Mouse (Mus musculus): ENCODE results near the gene Msh5. TPM values are rescaled to one million over a fixed set of nuclear protein-coding genes. Genes with fewer than 3 reads are reported as not detected.

The Msh5 gene
- polyA plus RNA-seq, 1 experiment: 2.2 TPM

DNA sequence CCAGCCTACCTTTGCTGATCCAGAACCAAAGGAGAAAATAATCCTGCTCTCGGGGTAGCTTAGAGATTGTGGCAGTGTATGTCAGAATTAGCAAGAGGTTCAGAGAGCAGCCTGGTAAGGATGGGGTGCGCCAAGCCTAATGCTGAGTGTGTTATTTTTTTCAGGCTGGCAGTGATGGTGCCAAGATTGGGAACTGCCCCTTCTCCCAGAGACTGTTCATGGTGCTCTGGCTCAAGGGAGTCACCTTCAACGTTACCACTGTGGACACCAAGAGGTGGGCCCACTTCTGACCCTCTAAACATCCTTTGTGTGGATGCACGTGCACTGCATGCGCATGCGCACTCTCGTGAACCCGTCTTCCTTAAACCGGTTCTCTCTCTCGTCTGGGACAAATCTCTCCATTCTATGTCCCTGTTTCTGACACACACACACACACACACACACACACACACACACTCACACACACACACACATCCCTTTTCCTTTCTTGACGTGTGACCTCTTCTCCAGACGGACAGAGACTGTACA, 5.8 kb upstream of the Msh5 start:
- TF ChIP-seq POLR2A (IDR thresholded peaks at IDR 0.05; ENCODE audit: low read depth, low read length) (no peak), CTCF (IDR thresholded peaks at IDR 0.05; ENCODE audit: extremely low read depth, insufficient read length, insufficient replicate concordance, low read depth, low read length) (no peak)
- peaks cover 20% of the 10 kb centered on the region for H3K4me1 ChIP-seq (ENCODE audit: control insufficient read depth, insufficient read depth, insufficient read length, low read length)
- peak overlapping the region; percentile 76 for H3K4me3 ChIP-seq (ENCODE audit: low read depth, low read length)
- H3K36me3 ChIP-seq (ENCODE audit: control insufficient read depth, insufficient read depth, low read length): peaks cover 45% of the 10 kb centered on the region
- peak overlapping the region; percentile 12 for H3K27ac ChIP-seq (ENCODE audit: insufficient read depth, low read depth, low read length)
- WGBS: 83% methylated on average over 12 of the region's 12 CpGs
- no peaks in the 10 kb centered on the region for H3K27me3 ChIP-seq (ENCODE audit: control insufficient read depth, insufficient read depth, low read length)

DNA sequence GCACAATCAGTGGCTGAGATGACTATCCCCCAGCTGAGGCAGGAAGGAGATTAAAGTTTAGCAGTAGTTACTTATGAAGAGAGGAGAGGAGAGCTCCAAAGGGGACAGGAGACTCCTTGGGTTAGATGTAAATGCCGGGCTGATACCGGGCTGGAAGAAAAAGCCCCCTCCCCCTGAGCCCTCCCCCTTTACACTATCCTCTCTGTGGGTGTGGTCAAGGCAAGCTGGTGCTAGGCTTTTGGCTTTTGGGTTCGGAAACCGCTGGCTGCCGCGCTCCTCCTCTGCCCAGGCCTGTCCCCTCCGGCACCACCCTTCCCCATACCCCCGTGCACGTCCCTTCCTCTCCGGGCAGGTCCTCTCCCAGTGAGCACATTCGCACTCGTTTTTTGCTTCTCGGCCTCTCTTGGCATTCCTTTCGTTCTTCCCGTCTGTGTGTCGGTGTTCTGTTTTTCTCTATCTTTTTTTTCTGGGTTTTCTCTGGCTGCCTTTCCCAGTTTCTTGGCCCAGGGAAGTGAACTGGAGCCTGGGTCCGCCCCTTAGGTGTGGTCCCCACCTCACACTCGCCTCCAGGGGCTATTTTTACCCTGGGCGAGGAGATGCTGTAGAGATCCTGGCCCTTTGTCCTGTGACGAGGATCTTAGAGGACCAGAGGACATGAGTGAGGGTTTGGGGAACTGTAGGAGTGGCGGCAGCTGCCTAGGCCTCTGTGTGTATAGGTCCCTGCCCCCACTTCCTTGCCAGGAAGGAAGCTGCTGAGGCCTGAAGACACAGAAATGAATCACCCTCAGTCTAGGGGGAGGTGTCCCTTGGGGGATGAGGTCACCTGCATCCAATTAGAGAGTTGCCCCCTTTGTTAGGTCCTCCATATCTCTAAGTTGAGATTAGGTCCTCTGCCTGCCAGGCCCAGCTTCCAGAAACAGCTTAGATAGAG, 4.9 kb upstream of the Msh5 start:
- Histone ChIP-seq H3K27me3 (ENCODE audit: control insufficient read depth, insufficient read depth, low read length) (no peaks in the 10 kb centered on the region), H3K4me3 (ENCODE audit: low read depth, low read length) (peak overlapping the region; percentile 76), H3K4me1 (ENCODE audit: control insufficient read depth, insufficient read depth, insufficient read length, low read length) (peaks cover 22% of the 10 kb centered on the region), H3K27ac (ENCODE audit: insufficient read depth, low read depth, low read length) (peak overlapping the region; percentile 83), H3K36me3 (ENCODE audit: control insufficient read depth, insufficient read depth, low read length) (peaks cover 39% of the 10 kb centered on the region)
- peak; percentile 59; the same call in 1 of the 2 replicates for TF ChIP-seq POLR2A (IDR thresholded peaks at IDR 0.05; ENCODE audit: low read depth, low read length)
- TF ChIP-seq CTCF (IDR thresholded peaks at IDR 0.05; ENCODE audit: extremely low read depth, insufficient read length, insufficient replicate concordance, low read depth, low read length): no peak
- 1% methylated on average over 21 of the region's 21 CpGs for WGBS

DNA sequence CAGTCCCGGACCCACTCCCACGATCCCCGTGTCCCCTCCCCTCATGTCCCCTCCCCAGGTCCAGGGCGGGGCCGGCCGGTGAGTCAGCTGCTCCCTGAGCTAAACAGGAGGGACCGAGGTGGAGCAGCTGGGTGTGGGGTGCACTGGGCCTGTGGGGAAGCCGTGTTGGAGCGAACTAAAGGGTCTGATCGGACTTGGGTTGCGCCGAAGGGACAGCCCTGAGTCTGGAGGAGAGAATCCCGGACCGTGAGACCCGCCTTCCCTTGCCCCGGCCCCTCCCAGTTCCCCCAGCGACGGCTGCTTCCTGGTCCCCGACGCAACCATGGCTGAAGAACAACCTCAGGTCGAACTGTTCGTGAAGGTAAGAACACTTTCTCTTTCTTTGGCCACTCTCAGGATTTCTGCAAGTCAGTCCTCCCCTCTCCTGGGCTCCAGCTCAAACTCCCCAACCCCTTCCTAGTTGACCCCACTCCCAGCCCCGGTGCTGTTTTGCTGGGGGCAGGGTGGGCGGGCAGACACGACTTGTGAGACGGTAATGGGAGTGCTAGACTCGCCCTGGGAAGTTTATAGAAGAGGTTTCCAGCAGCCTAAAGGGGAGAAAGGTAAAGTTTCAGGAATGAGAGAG, 3.7 kb upstream of the Msh5 start:
- Histone ChIP-seq H3K27ac (ENCODE audit: insufficient read depth, low read depth, low read length) (peak overlapping the region; percentile 83), H3K27me3 (ENCODE audit: control insufficient read depth, insufficient read depth, low read length) (no peaks in the 10 kb centered on the region), H3K36me3 (ENCODE audit: control insufficient read depth, insufficient read depth, low read length) (peaks cover 27% of the 10 kb centered on the region), H3K4me3 (ENCODE audit: low read depth, low read length) (peak overlapping the region; percentile 76), H3K4me1 (ENCODE audit: control insufficient read depth, insufficient read depth, insufficient read length, low read length) (peaks cover 28% of the 10 kb centered on the region)
- WGBS: 2% methylated on average over 27 of the region's 27 CpGs
- TF ChIP-seq CTCF (IDR thresholded peaks at IDR 0.05; ENCODE audit: extremely low read depth, insufficient read length, insufficient replicate concordance, low read depth, low read length) (no peak), POLR2A (IDR thresholded peaks at IDR 0.05; ENCODE audit: low read depth, low read length) (peak; percentile 73; the same call in 1 of the 2 replicates)

DNA sequence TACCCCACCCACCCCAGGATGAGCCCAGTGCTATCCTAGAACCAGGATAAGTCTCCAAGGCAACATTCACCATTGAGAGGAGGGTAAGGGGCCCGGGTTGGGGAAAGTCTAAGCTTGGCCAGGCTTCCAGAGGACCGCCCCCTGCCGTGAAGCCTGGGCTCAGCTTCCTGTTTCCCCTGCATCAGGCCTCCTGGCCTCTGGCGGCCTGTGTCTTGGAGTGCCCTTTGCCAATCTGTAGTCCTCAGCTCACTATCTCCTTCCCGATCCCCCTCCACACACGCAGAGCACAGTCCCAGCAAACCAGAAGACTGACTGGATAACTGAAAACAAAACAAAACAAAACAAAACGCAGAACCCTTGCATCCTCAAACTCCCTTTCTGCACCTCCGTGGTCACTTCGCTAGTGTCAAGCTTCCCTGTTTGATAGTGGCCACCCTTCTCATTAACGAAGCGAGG, 3.0 kb upstream of the Msh5 start, which contains the start of gene Clic1:
Gene Clic1, plus strand, starts transcription at position 406 of the 456 bp plus-strand sequence.
- Histone ChIP-seq H3K27ac (ENCODE audit: insufficient read depth, low read depth, low read length) (peak within 1 kb of the TSS; percentile 83), H3K27me3 (ENCODE audit: control insufficient read depth, insufficient read depth, low read length) (no peaks in the 10 kb centered on the region), H3K4me3 (ENCODE audit: low read depth, low read length) (peak within 1 kb of the TSS; percentile 76), H3K4me1 (ENCODE audit: control insufficient read depth, insufficient read depth, insufficient read length, low read length) (peaks cover 32% of the 10 kb centered on the region), H3K36me3 (ENCODE audit: control insufficient read depth, insufficient read depth, low read length) (peaks cover 22% of the 10 kb centered on the region)
- peak; percentile 38; the same call in 1 of the 2 replicates for TF ChIP-seq POLR2A (IDR thresholded peaks at IDR 0.05; ENCODE audit: low read depth, low read length)
- TF ChIP-seq CTCF (IDR thresholded peaks at IDR 0.05; ENCODE audit: extremely low read depth, insufficient read length, insufficient replicate concordance, low read depth, low read length): peak; percentile 24; the same call in 1 of the 2 replicates
- 4% methylated on average over 11 of the region's 11 CpGs for WGBS

DNA sequence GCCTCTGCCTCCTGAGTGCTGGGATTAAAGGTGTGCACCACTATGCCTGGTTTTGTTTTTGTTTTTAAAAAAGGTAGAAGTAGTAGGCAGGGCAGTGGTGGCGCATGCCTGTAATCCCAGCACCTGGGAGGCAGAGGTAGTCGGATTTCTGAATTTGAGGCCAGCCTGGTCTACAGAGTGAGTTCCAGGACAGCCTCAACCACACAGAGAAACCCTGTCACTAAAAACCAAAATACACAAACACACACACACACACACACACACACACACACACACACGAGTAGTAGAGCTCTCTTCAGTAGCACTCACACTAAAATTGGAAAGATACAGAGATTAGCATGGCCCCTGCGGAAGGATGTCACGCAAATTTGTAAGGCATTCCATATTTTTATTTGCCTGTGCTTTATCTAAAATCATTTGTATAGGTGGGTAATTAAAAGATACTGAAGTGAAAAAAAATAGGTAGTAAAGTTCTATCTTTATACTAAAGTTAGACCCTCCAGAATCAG, 2.4 kb upstream of the Msh5 start:
- H3K4me1 ChIP-seq (ENCODE audit: control insufficient read depth, insufficient read depth, insufficient read length, low read length): peaks cover 32% of the 10 kb centered on the region
- H3K36me3 ChIP-seq (ENCODE audit: control insufficient read depth, insufficient read depth, low read length): peaks cover 18% of the 10 kb centered on the region
- 50% methylated on average over 5 of the region's 5 CpGs for WGBS
- no peaks in the 10 kb centered on the region for H3K27me3 ChIP-seq (ENCODE audit: control insufficient read depth, insufficient read depth, low read length)
- TF ChIP-seq CTCF (IDR thresholded peaks at IDR 0.05; ENCODE audit: extremely low read depth, insufficient read length, insufficient replicate concordance, low read depth, low read length) (no peak), POLR2A (IDR thresholded peaks at IDR 0.05; ENCODE audit: low read depth, low read length) (no peak)
- H3K27ac ChIP-seq (ENCODE audit: insufficient read depth, low read depth, low read length): peak overlapping the region; percentile 83
- no peak overlapping the region for H3K4me3 ChIP-seq (ENCODE audit: low read depth, low read length)

DNA sequence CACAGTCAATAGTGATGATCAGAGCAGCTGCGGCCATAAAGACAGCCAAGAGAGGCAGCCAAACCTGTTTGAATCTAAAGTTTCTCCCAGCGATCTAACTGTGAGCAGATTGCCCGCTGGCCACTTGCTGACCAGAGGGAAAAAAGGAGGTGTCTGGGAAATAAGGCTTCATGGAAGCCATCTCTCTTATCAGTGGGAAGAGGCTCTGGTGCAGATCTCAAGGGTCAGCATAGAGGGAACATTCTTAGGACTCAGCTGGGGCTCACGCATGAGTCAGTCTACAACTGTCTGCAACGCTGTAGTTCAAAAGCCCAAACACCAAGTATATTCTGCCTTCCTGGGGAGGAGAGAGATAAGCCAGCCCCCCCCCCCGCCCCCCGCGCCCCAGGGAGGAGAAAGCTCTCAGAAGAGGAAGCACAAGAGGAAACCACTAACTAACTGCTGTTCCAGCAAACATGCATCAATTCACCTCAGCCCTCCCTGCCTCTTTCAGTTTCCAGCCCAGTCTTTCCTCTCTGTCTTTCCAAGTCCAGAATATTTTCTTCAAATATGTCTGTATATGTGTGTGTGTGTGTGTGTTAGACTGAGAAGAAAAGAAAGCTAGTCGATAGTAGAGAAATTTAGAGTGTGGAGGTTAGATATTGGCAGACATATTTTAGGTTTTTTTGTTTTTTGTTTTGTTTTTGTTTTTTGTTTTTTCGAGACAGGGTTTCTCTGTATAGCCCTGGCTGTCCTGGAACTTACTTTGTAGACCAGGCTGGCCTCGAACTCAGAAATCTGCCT, 1.8 kb upstream of the Msh5 start:
- TF ChIP-seq CTCF (IDR thresholded peaks at IDR 0.05; ENCODE audit: extremely low read depth, insufficient read length, insufficient replicate concordance, low read depth, low read length): no peak
- H3K27ac ChIP-seq (ENCODE audit: insufficient read depth, low read depth, low read length): peak overlapping the region; percentile 97
- WGBS: 8% methylated on average over 11 of the region's 11 CpGs
- peaks cover 32% of the 10 kb centered on the region for H3K4me1 ChIP-seq (ENCODE audit: control insufficient read depth, insufficient read depth, insufficient read length, low read length)
- H3K27me3 ChIP-seq (ENCODE audit: control insufficient read depth, insufficient read depth, low read length): no peaks in the 10 kb centered on the region
- peaks cover 12% of the 10 kb centered on the region for H3K36me3 ChIP-seq (ENCODE audit: control insufficient read depth, insufficient read depth, low read length)
- H3K4me3 ChIP-seq (ENCODE audit: low read depth, low read length): peak overlapping the region; percentile 27
